Mouse (Mus musculus) bone marrow, adult 2 months (tissue): Measurements from ENCODE around the gene Atp5j2. TPM values are rescaled to one million over a fixed set of nuclear protein-coding genes. Genes with fewer than 3 reads are reported as not detected.

Source experiments
- H3K27ac ChIP-seq: fragments of 200-500 bp; 2 replicates; pipeline ENCODE4 v1.5.1; 2012; ENCODE audit warnings: low read depth, mild to moderate bottlenecking, control low read depth, inconsistent platforms, low read length; ENCODE audit not compliant: control insufficient read depth, poor library complexity, insufficient read depth
- H3K4me1 ChIP-seq: fragments of 200-500 bp; 2 replicates; pipeline ENCODE4 v1.6.1; 2011; ENCODE audit warnings: low read length; ENCODE audit not compliant: control insufficient read depth, insufficient read depth
- H3K4me3 ChIP-seq: fragments of 200-500 bp; replicated peaks from 2 replicates; pipeline ENCODE3; 2011; ENCODE audit warnings: mild to moderate bottlenecking, low read depth, low read length, control low read depth; ENCODE audit not compliant: control insufficient read depth
- CTCF ChIP-seq: fragments of 200-500 bp; IDR thresholded peaks from 2 replicates; pipeline ENCODE4 v1.5.1; 2011; ENCODE audit warnings: low read length, control low read depth; ENCODE audit not compliant: control insufficient read depth, insufficient read depth
- POLR2A ChIP-seq: fragments of 200-500 bp; IDR thresholded peaks from 2 replicates; pipeline ENCODE4 v1.6.1; 2011; ENCODE audit warnings: low read depth, mild to moderate bottlenecking, control low read depth, low read length, borderline replicate concordance; ENCODE audit not compliant: control insufficient read depth
- WGBS: fragments of 180-500 bp; shearing (Covaris S2); methylation state at CpG from one replicate; pipeline ENCODE4 v1.1.7; 2018; 5-methylcytosine and 5-hydroxymethylcytosine counted together
- polyA plus RNA-seq: library from polyadenylated mRNA; stranded (reverse); fragments of >200 nt; gene quantifications from 2 replicates; pipeline ENCODE4 v1.2.4, GENCODE M21; 2011; ENCODE audit warnings: low replicate concordance; ENCODE audit not compliant: missing spikeins, insufficient read depth, insufficient read length

Atp5j2 gene
- polyA plus RNA-seq, 1 experiment, result 277 TPM

DNA sequence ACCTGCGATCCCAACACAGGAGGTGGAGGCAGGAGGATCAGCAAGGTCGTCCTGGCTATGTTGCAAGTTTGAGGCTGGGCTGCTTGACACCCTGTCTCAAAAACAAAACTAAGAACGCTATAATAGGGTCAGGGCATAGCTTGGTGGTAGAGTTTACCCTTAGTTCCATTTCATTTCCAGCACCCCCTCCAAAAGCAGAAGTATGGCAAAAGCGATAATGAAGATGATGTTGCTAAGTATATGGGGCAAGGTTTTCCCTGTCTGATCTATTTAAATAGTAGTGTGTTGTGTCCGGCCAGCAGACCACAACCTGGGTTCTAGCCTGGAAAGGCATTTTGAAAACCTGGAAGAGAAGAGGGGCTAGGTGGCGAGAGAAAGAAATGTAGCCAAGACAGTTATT is 16.1 kb upstream of the Atp5j2 start:
- WGBS, result 71% methylated on average over 6 of the region's 6 CpGs
- no peak overlapping the region for H3K27ac ChIP-seq
- no peak for TF ChIP-seq POLR2A
- no peak for TF ChIP-seq CTCF
- H3K4me3 ChIP-seq, result no peak overlapping the region
- no peaks in the 10 kb centered on the region; the same call in 1 of the 2 replicates for H3K4me1 ChIP-seq

DNA sequence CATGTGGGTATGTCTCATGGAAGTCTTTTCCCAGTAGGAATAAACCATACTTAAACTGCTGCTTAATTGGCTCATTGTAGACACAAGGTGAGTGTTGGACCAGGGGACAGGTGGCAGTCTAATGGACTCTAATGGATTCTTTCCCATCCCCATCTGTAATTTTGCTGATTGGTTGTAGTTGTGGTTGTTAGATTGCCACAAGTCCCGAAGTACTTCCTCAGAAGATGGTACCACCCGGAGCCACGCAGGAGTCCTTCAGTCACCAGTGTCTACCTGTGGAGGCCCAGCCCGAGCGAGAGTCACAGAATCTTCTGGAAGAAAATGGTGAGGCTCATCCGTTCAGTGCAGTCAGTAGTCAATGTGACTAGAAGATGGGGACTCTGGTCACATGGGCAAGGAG is 15.5 kb upstream of the Atp5j2 start:
- Histone ChIP-seq H3K4me3 (no peak overlapping the region), H3K4me1 (no peaks in the 10 kb centered on the region; the same call in 1 of the 2 replicates), H3K27ac (no peak overlapping the region)
- TF ChIP-seq POLR2A (no peak), CTCF (no peak)
- 88% methylated on average over 6 of the region's 6 CpGs for WGBS

DNA sequence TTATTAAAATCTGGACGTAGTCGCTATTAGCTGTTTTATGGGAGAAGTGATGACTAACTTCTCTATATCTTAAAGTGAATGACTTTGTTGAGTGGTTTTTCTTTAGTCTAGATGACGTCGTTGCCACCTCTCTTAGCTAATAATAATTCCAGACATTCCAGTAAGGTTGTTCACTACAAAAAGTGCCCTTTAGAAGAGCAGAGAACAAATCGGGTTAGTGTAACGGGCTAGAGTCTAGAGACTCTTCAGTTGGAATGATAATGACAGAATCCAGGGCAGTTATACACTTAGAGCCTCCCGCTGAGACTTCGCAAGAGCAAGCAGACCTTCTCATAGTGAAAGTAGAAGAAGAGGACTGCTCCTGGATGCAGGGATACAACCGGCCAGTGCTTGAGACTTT is 13.2 kb upstream of the Atp5j2 start:
- Histone ChIP-seq H3K4me3 (peak overlapping the region; percentile 40), H3K27ac (peak overlapping the region; percentile 8; the same call in 1 of the 2 replicates), H3K4me1 (peaks cover 1% of the 10 kb centered on the region)
- 16% methylated on average over 9 of the region's 9 CpGs for WGBS
- TF ChIP-seq CTCF (no peak), POLR2A (no peak)

DNA sequence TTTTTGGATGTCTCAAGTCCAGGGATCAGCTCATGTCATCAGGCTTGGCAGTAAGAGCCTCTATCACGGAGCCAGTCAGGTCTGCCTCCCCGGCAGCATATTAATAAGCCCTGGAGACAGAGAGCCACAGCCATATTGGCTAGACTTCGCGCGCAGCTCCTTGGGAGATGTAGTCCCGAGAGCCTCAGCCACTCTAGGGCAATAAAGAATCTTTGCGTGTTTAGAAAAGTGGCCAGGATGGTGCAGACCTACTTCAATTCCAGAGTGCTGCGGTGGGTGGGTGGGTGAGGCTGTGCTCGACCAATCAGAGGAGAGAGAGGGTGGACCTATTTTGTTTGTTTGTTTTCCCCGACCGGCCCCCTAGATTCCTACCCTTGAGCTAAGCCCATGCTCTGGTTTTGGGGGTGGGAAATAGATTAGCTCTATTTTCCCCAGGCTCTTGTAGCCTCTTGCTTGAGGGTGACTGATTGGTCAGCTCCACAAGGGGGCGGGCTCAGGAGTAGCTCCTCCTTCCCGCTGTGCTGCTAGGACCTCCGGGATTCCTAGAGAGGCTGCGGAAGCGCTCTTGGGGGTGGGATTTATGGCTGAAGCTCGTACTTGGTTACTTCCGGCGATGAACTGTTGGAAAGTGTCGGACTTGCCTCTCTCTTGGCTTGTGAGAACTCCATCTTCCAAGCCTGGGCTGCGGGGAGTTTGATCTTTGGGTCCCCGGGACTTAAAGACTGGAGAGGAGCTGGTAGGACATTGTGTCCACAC is 12.3 kb upstream of the Atp5j2 start, which contains the start of gene Zkscan5:
TSS of gene Zkscan5 (plus strand) at position 627 of the 756 bp plus-strand sequence.
- TF ChIP-seq CTCF (no peak), POLR2A (no peak)
- Histone ChIP-seq H3K27ac (peak within 1 kb of the TSS; percentile 67), H3K4me3 (peak within 1 kb of the TSS; percentile 92), H3K4me1 (peaks cover 1% of the 10 kb centered on the region)
- under 1% methylated on average over 22 of the region's 22 CpGs for WGBS

DNA sequence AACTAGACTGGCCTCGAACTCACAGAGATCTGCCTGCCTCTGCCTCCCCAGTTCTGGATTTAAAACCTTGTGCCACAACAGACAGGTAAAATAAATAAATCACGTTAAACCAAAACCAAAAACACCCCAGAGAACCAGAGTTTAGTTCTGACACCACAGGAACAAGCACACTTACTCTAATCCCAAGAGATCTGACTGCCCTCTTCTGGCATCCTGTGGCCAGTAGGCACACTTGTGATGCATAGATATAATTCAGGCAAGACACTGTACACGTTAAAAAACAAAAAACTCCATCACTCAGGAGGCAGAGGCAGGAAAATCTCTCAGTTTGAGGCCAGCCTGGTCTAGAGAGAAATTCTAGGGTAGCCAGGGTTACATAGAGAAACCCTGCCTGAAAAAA is 10.6 kb upstream of the Atp5j2 start:
- Histone ChIP-seq H3K27ac (no peak overlapping the region), H3K4me1 (peaks cover 1% of the 10 kb centered on the region), H3K4me3 (no peak overlapping the region)
- TF ChIP-seq POLR2A (no peak), CTCF (no peak)
- 48% methylated on average over 3 of the region's 3 CpGs for WGBS

DNA sequence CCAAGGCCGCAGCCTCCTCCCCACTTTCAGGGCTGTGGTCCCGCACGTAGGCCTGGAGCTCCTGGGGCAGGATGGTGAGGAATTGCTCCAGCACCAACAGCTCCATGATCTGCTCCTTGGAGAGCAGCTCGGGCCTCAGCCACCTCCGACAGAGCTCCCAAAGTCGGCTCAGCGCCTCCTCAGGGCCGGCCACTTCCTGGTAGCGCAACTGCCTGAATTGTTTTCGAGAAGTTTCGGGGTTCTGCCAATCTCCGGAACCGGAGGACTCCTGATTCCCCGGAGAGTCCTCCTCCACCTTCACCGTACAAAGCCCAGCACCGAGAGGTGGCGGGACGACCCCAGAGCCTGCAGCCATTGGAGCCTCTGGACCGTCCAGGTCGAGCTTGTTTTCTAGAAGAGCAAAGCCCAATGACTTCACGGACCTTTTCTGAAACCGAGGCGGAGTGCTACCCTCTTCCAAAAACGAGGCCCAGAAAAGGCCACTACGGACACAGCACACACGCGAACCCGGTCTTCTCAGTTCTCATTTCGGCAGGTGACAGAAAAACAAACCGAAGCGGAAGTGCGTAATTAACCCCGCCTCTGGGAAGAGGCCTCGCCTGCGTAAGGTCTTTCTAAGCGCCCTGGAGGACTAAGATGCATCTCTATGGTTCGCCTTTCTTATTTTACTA is 9.6 kb upstream of the Atp5j2 start, which contains the start of gene Zkscan14:
TSS of gene Zkscan14 (minus strand) at position 548 of the 671 bp plus-strand sequence.
- H3K4me3 ChIP-seq, result peak within 1 kb of the TSS; percentile 84
- WGBS, result under 1% methylated on average over 37 of the region's 37 CpGs
- peak within 1 kb of the TSS; percentile 90 for H3K27ac ChIP-seq
- H3K4me1 ChIP-seq, result peaks cover 1% of the 10 kb centered on the region
- TF ChIP-seq POLR2A, result no peak
- no peak for TF ChIP-seq CTCF

DNA sequence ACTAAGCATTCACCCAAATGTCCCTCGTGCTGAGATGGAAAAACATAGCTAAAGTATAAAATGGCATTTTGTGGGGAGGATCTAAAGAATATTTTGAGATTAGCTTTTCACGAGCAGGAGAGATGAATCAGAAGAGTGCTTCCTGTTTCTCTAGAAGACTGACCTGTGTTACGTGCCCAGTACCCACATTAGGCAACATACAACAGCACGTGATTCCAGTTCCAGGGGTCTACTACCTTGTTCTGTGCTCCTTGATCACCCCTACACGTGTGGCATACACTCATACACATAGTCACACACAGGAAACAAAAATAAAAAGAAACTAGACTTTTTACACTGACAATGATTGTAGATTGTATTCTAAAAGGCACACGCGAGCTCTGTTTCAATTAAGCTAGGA is 8.5 kb upstream of the Atp5j2 start:
- 52% methylated on average over 7 of the region's 7 CpGs for WGBS
- no peak overlapping the region for H3K27ac ChIP-seq
- no peak overlapping the region for H3K4me3 ChIP-seq
- TF ChIP-seq POLR2A (no peak), CTCF (no peak)
- H3K4me1 ChIP-seq, result peaks cover 1% of the 10 kb centered on the region

DNA sequence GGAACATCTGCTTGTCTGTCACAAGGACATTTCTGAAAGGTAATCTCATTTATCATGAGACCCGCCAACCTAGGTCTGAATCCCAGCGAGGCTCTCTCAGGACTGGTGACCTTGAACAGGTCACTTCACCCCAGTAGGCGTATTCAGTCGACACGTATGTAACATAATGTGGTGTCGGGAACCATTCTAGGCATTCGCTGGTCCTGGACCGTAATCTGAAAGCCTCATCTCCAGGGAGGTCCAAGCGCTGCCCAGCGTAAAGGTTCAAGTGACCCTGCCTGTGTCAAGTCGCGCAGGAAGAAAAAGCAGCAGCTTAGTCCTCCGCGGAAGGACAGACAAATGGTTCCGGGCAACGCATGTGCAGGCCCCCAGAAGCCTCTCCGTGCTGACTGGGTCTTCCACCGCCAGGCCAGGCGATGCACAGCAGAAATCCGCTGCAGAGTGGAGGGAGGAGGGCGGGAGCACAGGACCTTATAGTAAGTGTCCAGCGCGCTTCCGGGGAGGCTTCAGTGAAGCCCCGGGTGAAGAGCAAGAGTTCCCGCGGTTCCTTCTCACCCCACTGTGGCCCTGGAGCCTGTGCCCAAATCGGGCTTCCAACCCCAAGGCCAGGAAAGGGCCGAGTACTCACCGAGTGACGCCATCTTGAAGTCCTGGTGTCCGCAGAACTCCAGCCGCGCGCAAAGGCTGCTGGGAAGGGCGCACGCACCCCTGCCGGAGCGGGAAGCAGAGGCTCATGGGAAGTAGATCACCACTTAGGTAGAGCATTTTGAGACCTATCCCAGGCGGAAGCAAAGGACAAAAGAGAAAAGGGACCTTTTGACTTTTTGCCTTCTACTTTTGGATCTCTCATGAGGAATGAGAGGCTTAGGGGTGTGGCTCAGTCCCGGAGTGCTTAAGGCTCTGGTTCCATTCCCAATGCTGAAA is 725 bp downstream of the Atp5j2 start:
- no peaks in the 10 kb centered on the region; the same call in 1 of the 2 replicates for H3K4me1 ChIP-seq
- under 1% methylated on average over 41 of the region's 41 CpGs for WGBS
- H3K27ac ChIP-seq, result peak overlapping the region; percentile 34
- H3K4me3 ChIP-seq, result peak overlapping the region; percentile 87
- peak; percentile 85; the same call in 1 of the 2 replicates for TF ChIP-seq POLR2A
- TF ChIP-seq CTCF, result no peak
